1 mouse cellular context compared by ENCODE assay signal in the genomic region with DNA sequence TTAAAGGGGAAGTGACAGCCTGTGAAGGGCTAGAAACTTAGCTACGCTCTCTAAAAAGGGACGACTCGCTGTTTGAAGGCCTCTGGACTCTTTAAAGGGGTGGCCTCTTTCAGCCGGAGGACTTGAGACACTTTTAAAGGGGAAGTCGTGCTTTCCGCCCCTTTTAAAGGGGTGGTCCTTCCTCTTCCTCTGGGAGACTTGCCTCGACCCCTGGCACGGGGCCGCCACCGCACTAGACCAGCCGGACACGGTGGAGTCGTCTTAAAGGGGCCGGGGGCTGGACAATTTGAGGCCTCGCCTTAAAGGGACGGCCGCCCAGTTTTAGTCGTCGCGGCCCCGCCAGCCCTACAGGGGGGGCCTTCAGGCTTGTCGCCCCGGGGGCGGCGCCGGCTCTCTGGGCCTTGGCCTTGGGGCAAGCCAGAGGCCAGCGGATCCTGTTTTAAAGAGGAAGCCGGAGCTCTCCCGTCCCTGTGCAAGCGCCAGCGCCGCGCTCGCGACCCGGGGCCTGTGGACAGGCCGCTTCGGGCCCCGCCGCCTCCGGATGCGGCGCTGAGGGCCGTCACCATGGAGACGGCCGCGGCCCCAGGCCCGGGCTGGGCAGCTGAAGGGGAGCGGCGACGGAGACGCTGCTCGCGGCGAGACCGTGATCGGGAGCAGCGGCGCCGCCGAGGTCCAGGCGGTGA.
TF ChIP-seq lines count a peak whose summit lies in the region.

A gene (plus strand): TSS at position 565 of the 683 bp plus-strand sequence.

TF ChIP-seq in MEL, 35 proteins besides CTCF, POLR2A, EP300 and RAD21 (continued from another document):
- no peak for TF ChIP-seq TAL1 (IDR thresholded peaks at IDR 0.05; ENCODE audit: low read length)
- no peak for TF ChIP-seq E2F4 (IDR thresholded peaks at IDR 0.05; ENCODE audit: borderline replicate concordance, low read depth, low read length)
- TF ChIP-seq SMC3 (IDR thresholded peaks at IDR 0.05; ENCODE audit: low read depth, low read length): no peak
- TF ChIP-seq MAFK (IDR thresholded peaks at IDR 0.05; ENCODE audit: borderline replicate concordance, low read depth, low read length): no peak
- no peak for TF ChIP-seq NRF1 (IDR thresholded peaks at IDR 0.05; ENCODE audit: insufficient read depth, low read depth, low read length, poor library complexity, severe bottlenecking)
- TF ChIP-seq TBP (IDR thresholded peaks at IDR 0.05; ENCODE audit: low read depth, low read length): peak; percentile 70; the same call in 1 of the 2 replicates
- no peak for TF ChIP-seq MAX (IDR thresholded peaks at IDR 0.05; ENCODE audit: low read length)
- no peak for TF ChIP-seq GATA1 (IDR thresholded peaks at IDR 0.05; ENCODE audit: low read depth, low read length)
- no peak for TF ChIP-seq KAT2A (conservative IDR thresholded peaks at IDR 0.05; ENCODE audit: low read depth, low read length)
- TF ChIP-seq POLR2AphosphoS2 (IDR thresholded peaks at IDR 0.05; ENCODE audit: low read length): no peak
- TF ChIP-seq ZNF384 (IDR thresholded peaks at IDR 0.05; ENCODE audit: low read depth, low read length): no peak
- TF ChIP-seq MXI1 (IDR thresholded peaks at IDR 0.05; ENCODE audit: low read depth, low read length): no peak; the same call in 1 of the 2 replicates
- TF ChIP-seq MAZ (IDR thresholded peaks at IDR 0.05; ENCODE audit: low read depth, low read length): no peak; the same call in 1 of the 2 replicates
- no peak for TF ChIP-seq POLR2AphosphoS5 (IDR thresholded peaks at IDR 0.05; ENCODE audit: borderline replicate concordance, low read depth, low read length)
- peak; percentile 74; the same call in 1 of the 2 replicates for TF ChIP-seq SIN3A (IDR thresholded peaks at IDR 0.05; ENCODE audit: low read length)
- TF ChIP-seq ZKSCAN1 (IDR thresholded peaks at IDR 0.05; ENCODE audit: low read depth, low read length): no peak
- peak; percentile 73; the same call in 1 of the 2 replicates for TF ChIP-seq HCFC1 (IDR thresholded peaks at IDR 0.05; ENCODE audit: low read depth, low read length)
- no peak for TF ChIP-seq JUND (IDR thresholded peaks at IDR 0.05; ENCODE audit: low read depth, low read length)
- no peak for TF ChIP-seq USF1 (IDR thresholded peaks at IDR 0.05; ENCODE audit: low read depth, low read length)
- 0 out of 2 replicates have a peak, but pooled peaks have one; percentile 24 for TF ChIP-seq MYC (IDR thresholded peaks at IDR 0.05; ENCODE audit: low read depth, low read length)
- no peak for TF ChIP-seq BHLHE40 (IDR thresholded peaks at IDR 0.05; ENCODE audit: borderline replicate concordance, low read depth, low read length)
- no peak for TF ChIP-seq CHD2 (IDR thresholded peaks at IDR 0.05; ENCODE audit: low read length)
- TF ChIP-seq MEF2A (IDR thresholded peaks at IDR 0.05; ENCODE audit: extremely low read depth, insufficient replicate concordance, low read depth, low read length, poor library complexity, severe bottlenecking): no peak
